Mouse (Mus musculus) myocyte (in vitro differentiated cells): Measurements from ENCODE around the gene Gcnt7. TPM values are rescaled to one million over a fixed set of nuclear protein-coding genes. Genes with fewer than 3 reads are reported as not detected.

Experiments used
- H3K27me3 ChIP-seq: one replicate; pipeline ENCODE4 v1.6.1; 2011; ENCODE audit not compliant: control insufficient read depth, insufficient read depth, insufficient read length
- H3K36me3 ChIP-seq: one replicate; pipeline ENCODE4 v1.6.1; 2011; ENCODE audit not compliant: control insufficient read depth, insufficient read depth
- H3K4me2 ChIP-seq: one replicate; pipeline ENCODE4 v1.6.1; 2011; ENCODE audit warnings: low read depth, control low read depth
- H3K4me3 ChIP-seq: one replicate; pipeline ENCODE4 v1.5.1; 2011; ENCODE audit warnings: mild to moderate bottlenecking, control low read depth, moderate library complexity
- H3K79me2 ChIP-seq: one replicate; pipeline ENCODE4 v1.6.1; 2011; ENCODE audit not compliant: control insufficient read depth, insufficient read depth
- H3ac ChIP-seq: one replicate; pipeline ENCODE4 v1.6.1; 2011; ENCODE audit not compliant: control insufficient read depth, insufficient read length
- CEBPB ChIP-seq: IDR thresholded peaks from 2 replicates; pipeline ENCODE4 v1.6.1; 2011; ENCODE audit warnings: mild to moderate bottlenecking, moderate library complexity; ENCODE audit not compliant: poor library complexity, insufficient read depth, severe bottlenecking
- E2F4 ChIP-seq: IDR thresholded peaks from one replicate; pipeline ENCODE4 v1.6.1; 2011; ENCODE audit warnings: mild to moderate bottlenecking, control low read depth, moderate library complexity; ENCODE audit not compliant: insufficient read depth
- MAX ChIP-seq: IDR thresholded peaks from one replicate; pipeline ENCODE4 v1.6.1; 2011; ENCODE audit warnings: low read depth, mild to moderate bottlenecking, control low read depth
- MYOD1 ChIP-seq, 3 experiments: IDR thresholded peaks; one replicate each; pipeline ENCODE4 v1.6.1; 2011; ENCODE audit warnings: control low read depth in 2 of 3, low read depth in 2 of 3, mild to moderate bottlenecking in 2 of 3, moderate library complexity in 1 of 3; ENCODE audit not compliant: insufficient read length in 2 of 3, control insufficient read depth in 1 of 3
- MYOG ChIP-seq, 3 experiments: IDR thresholded peaks; one replicate each; pipeline ENCODE4 v1.6.1; 2011; ENCODE audit warnings: control low read depth in 2 of 3, low read depth in 2 of 3, mild to moderate bottlenecking in 2 of 3; ENCODE audit not compliant: insufficient read length in 2 of 3, control insufficient read depth in 1 of 3, insufficient read depth in 1 of 3
- POLR2A ChIP-seq: IDR thresholded peaks from one replicate; pipeline ENCODE4 v1.6.1; 2011; ENCODE audit warnings: low read depth, mild to moderate bottlenecking, control low read depth, moderate library complexity; ENCODE audit not compliant: insufficient read length
- POLR2AphosphoS2 ChIP-seq: IDR thresholded peaks from one replicate; pipeline ENCODE4 v1.6.1; 2011; ENCODE audit warnings: low read depth, control low read depth; ENCODE audit not compliant: insufficient read length
- REST ChIP-seq: IDR thresholded peaks from one replicate; pipeline ENCODE4 v1.6.1; 2011; ENCODE audit warnings: mild to moderate bottlenecking, control low read depth, moderate library complexity; ENCODE audit not compliant: insufficient read depth, insufficient read length
- SRF ChIP-seq: IDR thresholded peaks from one replicate; pipeline ENCODE4 v1.6.1; 2011; ENCODE audit warnings: low read depth; ENCODE audit not compliant: control insufficient read depth, insufficient read length
- TCF12 ChIP-seq: IDR thresholded peaks from one replicate; pipeline ENCODE4 v1.6.1; 2011; ENCODE audit warnings: mild to moderate bottlenecking, control low read depth; ENCODE audit not compliant: poor library complexity, insufficient read depth, severe bottlenecking
- TCF3 ChIP-seq: IDR thresholded peaks from one replicate; pipeline ENCODE4 v1.6.1; 2011; ENCODE audit warnings: low read depth, control low read depth; ENCODE audit not compliant: insufficient read length
- USF1 ChIP-seq: IDR thresholded peaks from one replicate; pipeline ENCODE4 v1.6.1; 2011; ENCODE audit warnings: low read depth, mild to moderate bottlenecking, control low read depth, moderate library complexity
- polyA plus RNA-seq: library from polyadenylated mRNA; unstranded; fragments of >200 nt; fragmentation: generic; extraction: Trizol; gene quantifications from one replicate; pipeline ENCODE4 v1.2.1, GENCODE M21; 2012; ENCODE audit warnings: missing spikeins

Gene Gcnt7
- polyA plus RNA-seq, 1 experiment, result 0.17 TPM

DNA sequence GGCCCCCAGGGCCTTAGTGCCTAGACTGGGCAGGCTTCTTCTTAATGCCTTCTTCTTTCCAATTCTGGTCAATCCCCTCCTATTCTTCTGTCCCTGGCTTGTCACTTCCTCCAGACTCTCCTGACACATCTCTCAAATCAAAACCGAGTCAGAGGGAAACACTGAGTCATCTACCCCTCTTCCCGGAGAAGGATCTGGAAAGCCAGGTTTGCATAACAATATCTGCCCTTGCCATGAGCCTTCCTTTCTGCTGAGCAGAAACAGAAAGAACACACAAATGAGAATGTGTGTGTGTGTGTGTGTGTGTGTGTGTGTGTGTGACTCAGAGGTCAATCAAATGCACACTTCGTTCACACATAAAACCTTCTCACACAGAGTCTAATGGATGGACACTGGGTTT lies 40.4 kb upstream of the Gcnt7 start:
- Histone ChIP-seq H3K79me2 (no peaks in the 10 kb centered on the region), H3K27me3 (no peaks in the 10 kb centered on the region), H3ac (no peak overlapping the region), H3K36me3 (no peaks in the 10 kb centered on the region), H3K4me2 (no peak overlapping the region), H3K4me3 (no peak overlapping the region)
- TF ChIP-seq SRF, result no peak
- TF ChIP-seq MAX, result no peak
- no peak for TF ChIP-seq E2F4
- no peak for TF ChIP-seq MYOG (IDR thresholded peaks at IDR 0.05; ENCODE audit: control insufficient read depth in 1 of 3, insufficient read depth in 1 of 3, insufficient read length in 2 of 3, low read depth in 2 of 3)
- no peak for TF ChIP-seq TCF12
- no peak for TF ChIP-seq MYOD1 (IDR thresholded peaks at IDR 0.05; ENCODE audit: control insufficient read depth in 1 of 3, insufficient read length in 2 of 3, low read depth in 2 of 3)
- no peak for TF ChIP-seq POLR2AphosphoS2
- TF ChIP-seq TCF3, result no peak
- TF ChIP-seq USF1, result no peak

DNA sequence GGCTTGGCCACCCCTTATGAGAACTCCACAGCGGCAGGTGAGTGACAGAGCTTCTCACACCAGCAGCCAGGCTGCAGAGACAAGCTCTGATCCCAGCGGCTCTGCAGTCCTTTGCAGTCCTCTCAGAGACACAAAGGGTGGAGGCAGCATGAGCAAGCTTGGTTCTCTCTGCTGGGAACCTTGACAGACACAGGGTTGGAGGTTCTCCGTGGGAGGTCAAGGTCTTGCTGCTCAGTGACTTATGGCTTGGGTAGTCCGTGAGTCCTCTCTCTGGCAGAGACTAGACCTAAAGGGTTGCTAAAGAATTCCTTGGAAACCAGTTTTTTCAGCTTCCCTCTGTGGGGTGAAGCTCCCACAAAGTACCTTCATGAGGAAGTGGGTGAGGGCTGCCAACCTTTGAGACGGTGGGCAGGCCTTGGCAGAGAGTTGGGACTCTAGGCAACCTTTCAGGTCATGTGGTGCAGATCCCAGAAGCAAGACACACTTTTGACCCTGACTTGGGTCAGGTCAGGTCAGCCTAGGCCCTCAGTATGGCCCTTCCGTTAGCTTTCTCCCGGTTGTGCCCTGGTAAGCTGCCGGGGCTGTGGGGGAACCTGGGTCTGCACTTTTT lies 38.4 kb upstream of the Gcnt7 start:
- H3K79me2 ChIP-seq, result no peaks in the 10 kb centered on the region
- H3K27me3 ChIP-seq, result no peaks in the 10 kb centered on the region
- H3K4me3 ChIP-seq, result no peak overlapping the region
- no peak overlapping the region for H3K4me2 ChIP-seq
- H3ac ChIP-seq, result no peak overlapping the region
- no peaks in the 10 kb centered on the region for H3K36me3 ChIP-seq
- TF ChIP-seq MYOG (IDR thresholded peaks at IDR 0.05; ENCODE audit: control insufficient read depth in 1 of 3, insufficient read depth in 1 of 3, insufficient read length in 2 of 3, low read depth in 2 of 3), result no peak
- TF ChIP-seq POLR2AphosphoS2, result no peak
- no peak for TF ChIP-seq TCF12
- no peak for TF ChIP-seq CEBPB
- no peak for TF ChIP-seq USF1
- TF ChIP-seq TCF3, result no peak
- TF ChIP-seq REST, result no peak
- no peak for TF ChIP-seq POLR2A
- no peak for TF ChIP-seq MAX
- TF ChIP-seq E2F4, result no peak
- TF ChIP-seq MYOD1 (IDR thresholded peaks at IDR 0.05; ENCODE audit: control insufficient read depth in 1 of 3, insufficient read length in 2 of 3, low read depth in 2 of 3), result no peak
- TF ChIP-seq SRF, result no peak

DNA sequence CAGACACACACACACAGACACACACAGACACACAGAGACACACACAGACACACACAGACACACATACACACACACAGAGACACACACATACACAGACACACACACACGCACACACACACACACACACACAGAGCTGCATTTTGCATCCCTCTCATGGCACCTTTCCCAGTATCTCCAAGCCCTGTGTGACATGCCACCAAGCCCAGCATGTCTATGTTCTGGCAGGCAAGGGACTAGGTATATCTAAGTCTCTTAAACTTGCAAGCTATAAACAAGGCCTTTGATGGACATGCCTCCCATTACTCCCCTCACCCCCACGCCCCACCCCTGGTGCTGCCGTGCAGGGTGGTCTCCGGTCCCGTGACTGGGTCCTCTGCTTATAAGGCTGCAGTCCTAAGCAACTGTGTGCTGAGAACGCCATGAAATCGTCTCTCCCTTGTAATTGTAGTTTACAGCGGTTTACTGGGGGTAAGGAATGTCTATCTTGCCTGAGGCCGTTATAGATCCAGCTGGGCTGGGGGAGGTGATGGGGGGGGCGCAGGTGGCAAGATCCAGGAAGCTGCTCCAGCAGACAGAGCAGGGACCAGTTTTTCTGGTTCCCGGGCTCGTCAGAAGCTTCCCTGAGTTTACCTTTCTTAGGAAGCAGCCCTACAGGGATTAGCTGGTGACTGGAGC lies 26.4 kb upstream of the Gcnt7 start:
- no peak overlapping the region for H3ac ChIP-seq
- no peak overlapping the region for H3K4me3 ChIP-seq
- no peaks in the 10 kb centered on the region for H3K36me3 ChIP-seq
- H3K27me3 ChIP-seq, result peaks cover 13% of the 10 kb centered on the region
- TF ChIP-seq REST, result no peak
- TF ChIP-seq MAX, result no peak
- TF ChIP-seq CEBPB, result no peak
- TF ChIP-seq POLR2A, result no peak
- TF ChIP-seq TCF3, result no peak
- no peak for TF ChIP-seq E2F4
- TF ChIP-seq USF1, result no peak
- TF ChIP-seq TCF12, result no peak
- no peak for TF ChIP-seq POLR2AphosphoS2
- H3K4me2 ChIP-seq, result no peak overlapping the region
- H3K79me2 ChIP-seq, result no peaks in the 10 kb centered on the region

DNA sequence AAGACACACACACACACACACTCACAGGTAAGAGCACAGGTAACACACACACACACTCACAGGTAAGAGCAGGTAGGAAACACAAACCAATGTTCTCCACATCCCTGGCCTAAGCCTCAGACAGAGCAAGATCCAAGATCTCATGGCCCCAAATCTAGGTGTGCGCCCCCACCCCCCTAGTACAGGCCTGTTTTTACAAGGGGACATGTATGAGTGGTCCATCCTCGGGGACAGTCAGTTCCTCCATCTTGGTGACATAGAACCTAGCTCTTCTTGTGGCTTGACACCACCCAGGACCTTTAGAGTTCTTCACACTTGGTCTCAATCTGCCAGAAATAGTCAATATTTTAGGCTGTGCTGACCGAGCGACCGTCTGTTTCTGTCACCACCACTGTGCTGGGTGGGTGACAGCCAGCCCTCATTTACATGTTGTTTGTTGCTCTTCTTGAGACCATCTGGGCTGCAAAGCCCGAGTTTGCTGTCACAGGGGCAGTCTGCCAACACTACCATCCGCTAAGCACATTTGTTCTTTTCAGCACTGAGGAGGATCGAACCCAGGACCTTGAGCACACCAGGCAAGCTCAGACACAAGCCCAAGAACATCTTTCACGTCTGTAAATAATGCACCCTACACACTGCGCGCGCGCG lies 25.5 kb upstream of the Gcnt7 start:
- Histone ChIP-seq H3K36me3 (no peaks in the 10 kb centered on the region), H3K4me2 (no peak overlapping the region), H3K27me3 (peaks cover 13% of the 10 kb centered on the region), H3K79me2 (no peaks in the 10 kb centered on the region), H3ac (no peak overlapping the region), H3K4me3 (no peak overlapping the region)
- TF ChIP-seq E2F4 (no peak), MYOG (IDR thresholded peaks at IDR 0.05; ENCODE audit: control insufficient read depth in 1 of 3, insufficient read depth in 1 of 3, insufficient read length in 2 of 3, low read depth in 2 of 3) (no peak), TCF3 (no peak), TCF12 (no peak), MAX (no peak), POLR2AphosphoS2 (no peak), USF1 (no peak), REST (no peak), CEBPB (no peak)
